Mouse (Mus musculus): ENCODE measurements around the gene Lrrc34. TPM values are rescaled to one million over a fixed set of nuclear protein-coding genes. Genes with fewer than 3 reads are reported as not detected.

Lrrc34 gene
- total and polyA plus RNA-seq, 3 experiments, result not detected

DNA sequence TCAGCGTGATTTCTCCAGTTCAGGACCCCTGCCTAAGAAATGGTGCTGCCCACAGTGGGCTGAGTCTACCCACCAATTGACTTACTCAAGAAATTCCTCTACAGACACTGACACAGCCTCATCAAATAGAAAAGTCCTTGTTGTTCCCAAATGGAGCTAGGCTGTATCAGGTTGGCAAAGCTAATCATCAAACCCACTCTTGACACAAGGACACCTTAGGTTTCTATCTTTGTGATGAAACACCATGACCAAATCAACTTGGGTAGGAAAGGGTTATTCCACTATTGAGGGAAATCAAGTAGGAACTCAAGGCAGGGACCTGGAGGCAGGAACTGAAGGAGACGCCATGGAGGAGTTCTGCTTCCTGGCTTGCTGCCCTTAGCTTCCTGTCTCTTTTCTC lies 3.5 kb downstream of the Lrrc34 start, which contains the start of gene Lrriq4:
Gene Lrriq4 (plus strand): TSS at position 301 of the 400 bp plus-strand sequence.
- H3K4me2 ChIP-seq (ENCODE audit: insufficient read depth, low read depth, poor library complexity, severe bottlenecking), result no peak within 1 kb of the TSS
- TF ChIP-seq ZNF384 (IDR thresholded peaks at IDR 0.05; ENCODE audit: low read depth, low read length) (no peak), UBTF (IDR thresholded peaks at IDR 0.05; ENCODE audit: low read depth, low read length) (no peak), KAT2A (IDR thresholded peaks at IDR 0.05; ENCODE audit: insufficient replicate concordance, low read length) (no peak), ZMIZ1 (IDR thresholded peaks at IDR 0.05; ENCODE audit: low read depth, low read length) (no peak), BHLHE40 (IDR thresholded peaks at IDR 0.05; ENCODE audit: low read depth, low read length) (no peak), E2F4 (IDR thresholded peaks at IDR 0.05; ENCODE audit: insufficient replicate concordance, low read depth, low read length) (no peak), JUN (IDR thresholded peaks at IDR 0.05; ENCODE audit: insufficient read depth, low read depth, low read length) (no peak), ZC3H11A (IDR thresholded peaks at IDR 0.05; ENCODE audit: low read depth, low read length) (no peak), NRF1 (IDR thresholded peaks at IDR 0.05; ENCODE audit: low read depth, low read length) (no peak), SIN3A (IDR thresholded peaks at IDR 0.05; ENCODE audit: low read length) (no peak), MEF2A (IDR thresholded peaks at IDR 0.05; ENCODE audit: borderline replicate concordance, low read depth, low read length) (no peak), POLR2A (IDR thresholded peaks at IDR 0.05; ENCODE audit: low read depth, low read length) (no peak), TBP (conservative IDR thresholded peaks at IDR 0.05; ENCODE audit: low read depth, low read length) (no peak), ELF1 (IDR thresholded peaks at IDR 0.05; ENCODE audit: low read depth, low read length) (no peak), CHD1 (IDR thresholded peaks at IDR 0.05; ENCODE audit: low read depth, low read length) (no peak), TCF12 (IDR thresholded peaks at IDR 0.05; ENCODE audit: low read depth, low read length) (no peak)
- no peak within 1 kb of the TSS for H3K4me3 ChIP-seq (replicated peaks in 1 of 3; ENCODE audit: low read depth in 2 of 3, low read length in 2 of 3, poor library complexity in 1 of 3)
- no peak within 1 kb of the TSS for H3K9ac ChIP-seq (ENCODE audit: insufficient read depth, low read depth)
- H3K79me2 ChIP-seq (replicated peaks; ENCODE audit: control insufficient read depth, extremely low read depth, insufficient read depth, poor library complexity, severe bottlenecking), result no peaks in the 10 kb centered on the region
- in situ Hi-C loops (cut with MboI; ENCODE audit: low pct_ligation_motif_present, low pct_unique_long_range_greater_than_20kb, low sequenced_read_pairs), result no loop called here
- no peaks in the 10 kb centered on the region for H3K9me3 ChIP-seq (replicated peaks; ENCODE audit: low read length)
- no peak for DNase-seq (ENCODE audit: extremely low read depth)
- H3K4me1 ChIP-seq (ENCODE audit: control insufficient read depth in 1 of 2, insufficient read depth in 2 of 2), result no peaks in the 10 kb centered on the region
- H3K36me3 ChIP-seq (replicated peaks in 1 of 2; ENCODE audit: control insufficient read depth in 1 of 2, insufficient read depth in 1 of 2, low read length in 1 of 2), result no peaks in the 10 kb centered on the region
- no peaks in the 10 kb centered on the region for H3K27me3 ChIP-seq (replicated peaks)
- H3K27ac ChIP-seq (ENCODE audit: insufficient read depth, low read depth), result no peak within 1 kb of the TSS
- dilution Hi-C loops (cut with MboI; ENCODE audit: extremely low pct_ligation_motif_present, extremely low pct_unique_long_range_greater_than_20kb, low sequenced_read_pairs), result no loop called here

DNA sequence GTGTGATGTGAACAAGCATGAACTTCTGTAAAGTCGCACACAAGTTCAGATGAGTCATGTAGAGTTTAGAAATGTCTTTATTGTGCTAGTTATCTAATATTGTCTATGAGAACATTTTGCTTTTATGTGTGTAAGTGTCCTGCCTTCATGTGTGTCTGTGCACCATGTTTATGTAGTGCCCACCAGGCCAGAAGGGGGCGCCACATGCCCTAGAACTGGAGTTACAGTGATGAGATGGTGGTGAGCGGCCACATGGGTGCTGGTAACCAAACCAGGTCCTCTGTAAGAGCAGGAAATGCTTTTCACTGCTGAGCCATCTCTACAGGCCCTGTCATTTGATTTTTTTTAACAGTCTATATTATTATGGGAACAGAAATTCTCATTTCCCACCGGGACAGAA lies 12.0 kb downstream of the Lrrc34 start:
- Histone ChIP-seq H3K4me2 (ENCODE audit: insufficient read depth, low read depth, poor library complexity, severe bottlenecking) (no peak overlapping the region), H3K27me3 (replicated peaks) (no peaks in the 10 kb centered on the region), H3K9me3 (replicated peaks; ENCODE audit: low read length) (no peaks in the 10 kb centered on the region), H3K79me2 (replicated peaks; ENCODE audit: control insufficient read depth, extremely low read depth, insufficient read depth, poor library complexity, severe bottlenecking) (no peaks in the 10 kb centered on the region), H3K9ac (ENCODE audit: insufficient read depth, low read depth) (no peak overlapping the region), H3K36me3 (replicated peaks in 1 of 2; ENCODE audit: control insufficient read depth in 1 of 2, insufficient read depth in 1 of 2, low read length in 1 of 2) (no peaks in the 10 kb centered on the region), H3K4me1 (ENCODE audit: control insufficient read depth in 1 of 2, insufficient read depth in 2 of 2) (no peaks in the 10 kb centered on the region), H3K27ac (ENCODE audit: insufficient read depth, low read depth) (no peak overlapping the region), H3K4me3 (replicated peaks in 1 of 3; ENCODE audit: low read depth in 2 of 3, low read length in 2 of 3, poor library complexity in 1 of 3) (no peak overlapping the region)
- TF ChIP-seq CTCF (conservative IDR thresholded peaks at IDR 0.05 in 1 of 2, IDR thresholded peaks at IDR 0.05 in 1 of 2; ENCODE audit: low read depth in 2 of 2, low read length in 2 of 2), result 0 out of 4 replicates have a peak, but pooled peaks of 1 of the 2 experiments have one; percentile 19
- no peak for TF ChIP-seq ELF1 (IDR thresholded peaks at IDR 0.05; ENCODE audit: low read depth, low read length)
- no peak for TF ChIP-seq JUN (IDR thresholded peaks at IDR 0.05; ENCODE audit: insufficient read depth, low read depth, low read length)
- no peak for TF ChIP-seq EP300 (IDR thresholded peaks at IDR 0.05; ENCODE audit: low read length)
- TF ChIP-seq JUND (conservative IDR thresholded peaks at IDR 0.05; ENCODE audit: low read depth, low read length), result no peak
- TF ChIP-seq USF2 (conservative IDR thresholded peaks at IDR 0.05; ENCODE audit: low read depth, low read length), result no peak
- in situ Hi-C loops (cut with MboI; ENCODE audit: low pct_ligation_motif_present, low pct_unique_long_range_greater_than_20kb, low sequenced_read_pairs), result no loop called here
- no peak for DNase-seq (ENCODE audit: extremely low read depth)
- dilution Hi-C loops (cut with MboI; ENCODE audit: extremely low pct_ligation_motif_present, extremely low pct_unique_long_range_greater_than_20kb, low sequenced_read_pairs), result no loop called here
